Comparison of ENCODE assay signal across 19 mouse cellular contexts in the genomic region with DNA sequence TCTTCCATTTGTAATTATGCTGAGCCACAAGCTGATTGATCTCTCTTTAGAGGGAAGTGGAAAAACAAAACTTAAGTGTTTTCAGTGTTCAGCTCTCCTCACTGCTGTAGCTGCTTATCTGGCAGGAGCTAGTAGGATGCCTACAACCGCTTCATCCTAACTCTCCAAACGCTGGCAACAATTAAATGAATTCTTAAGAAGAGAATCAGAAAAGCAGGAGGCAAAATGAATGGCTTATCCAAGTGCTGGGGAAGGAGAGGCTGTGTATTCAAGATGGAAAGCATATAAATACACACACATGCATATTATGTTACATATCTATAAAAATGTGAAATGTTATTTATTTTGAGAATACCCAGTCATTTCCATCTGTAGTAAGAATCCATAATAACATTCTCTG.
"Had no signal": no experiment of that assay in that cellular context is flagged by ENCODE, and none has a peak within 500 bp of the region (broad histone marks: within the 10 kb centered on the region; RNA-seq: fewer than 3 reads in every experiment).

No protein-coding gene starts in this region.

- H3K36me3 ChIP-seq: midbrain, embryonic 10.5 days; midbrain, embryonic 12.5 days; neural tube, embryonic 13.5 days; neural tube, embryonic 15.5 days had no signal

- H3K9me3 ChIP-seq: midbrain, embryonic 10.5 days; midbrain, embryonic 12.5 days; neural tube, embryonic 13.5 days; neural tube, embryonic 15.5 days had no signal

- DNase-seq: lung, adult 18-20 months; lung, embryonic 14.5 days; lung, postnatal 10 days; lung, postnatal 4 days; midbrain, embryonic 14.5 days; retina, postnatal 1 day; right cerebral cortex, adult 18-20 months; right cerebral cortex, postnatal 25 days; right cerebral cortex, postnatal 4 days; spleen, adult 18-20 months; thymus, adult 18-20 months; thymus, postnatal 14 days; thymus, postnatal 36 days had no signal

- H3K4me2 ChIP-seq: lung, embryonic 14.5 days; midbrain, embryonic 12.5 days; neural tube, embryonic 13.5 days; neural tube, embryonic 15.5 days had no signal

- ATAC-seq: midbrain, embryonic 16.5 days had no signal

- H3K27me3 ChIP-seq: midbrain, embryonic 12.5 days; neural tube, embryonic 13.5 days; neural tube, embryonic 15.5 days had no signal

- H3K27ac ChIP-seq: midbrain, embryonic 10.5 days; midbrain, embryonic 12.5 days; neural tube, embryonic 13.5 days; neural tube, embryonic 15.5 days had no signal

- H3K4me1 ChIP-seq: midbrain, embryonic 10.5 days; midbrain, embryonic 12.5 days; neural tube, embryonic 13.5 days; neural tube, embryonic 15.5 days had no signal

- H3K9ac ChIP-seq: lung, embryonic 14.5 days; midbrain, embryonic 12.5 days; neural tube, embryonic 13.5 days; neural tube, embryonic 15.5 days had no signal

- H3K4me3 ChIP-seq: midbrain, embryonic 10.5 days; midbrain, embryonic 12.5 days; myocyte; neural tube, embryonic 13.5 days; neural tube, embryonic 15.5 days had no signal
